8 mouse cellular contexts compared by ENCODE assay signal in genomic region chr13:3893126-3893734, GRCm38 (mm10). TPM values are rescaled to one million over a fixed set of nuclear protein-coding genes. Genes with fewer than 3 reads are reported as not detected.
A peak's percentile ranks its signal among the peaks of the same experiment; 100 is the strongest.
DNase-seq lines count a peak whose midpoint lies in the region; ATAC-seq and TF ChIP-seq lines count a peak whose summit lies in the region.

No protein-coding gene starts in this region.

- H3K4me1 ChIP-seq in lung, embryonic 15.5 days: peaks cover 24% of the 10 kb centered on the region
- H3K4me1 ChIP-seq in olfactory bulb, adult 2 months (ENCODE audit: control insufficient read depth, insufficient read depth, low read length): no peaks in the 10 kb centered on the region

- no peaks in the 10 kb centered on the region for H3K27me3 ChIP-seq in lung, embryonic 15.5 days

- no peak for TF ChIP-seq CTCF in olfactory bulb, adult 2 months (IDR thresholded peaks at IDR 0.05; ENCODE audit: insufficient read depth, low read depth, low read length)

- H3K9ac ChIP-seq in lung, embryonic 15.5 days: peak overlapping the region; percentile 74

- peak; percentile 95 to 97 for ATAC-seq in hematopoietic stem cell, adult 5-6 weeks (replicated peaks in 1 of 2; ENCODE audit: insufficient read depth in 1 of 2, low FRiP score in 2 of 2, low TSS enrichment in 1 of 2, low read depth in 1 of 2, poor library complexity in 2 of 2, severe bottlenecking in 2 of 2)
- ATAC-seq in lung, embryonic 15.5 days (ENCODE audit: borderline replicate concordance, extremely low read depth, low FRiP score, low TSS enrichment): peak; percentile 98

- TF ChIP-seq POLR2A in olfactory bulb, adult 2 months (IDR thresholded peaks at IDR 0.05; ENCODE audit: insufficient read depth, low read depth, low read length): peak; percentile 86

- H3K4me2 ChIP-seq in lung, embryonic 15.5 days: peak overlapping the region; percentile 60

- under 1% methylated on average over 35 of the region's 35 CpGs for WGBS in lung, embryonic 15.5 days
- under 1% methylated on average over 35 of the region's 35 CpGs for WGBS in olfactory bulb, adult 2 months

- H3K27ac ChIP-seq in lung, embryonic 15.5 days: peak overlapping the region; percentile 86
- H3K27ac ChIP-seq in olfactory bulb, adult 2 months (ENCODE audit: insufficient read depth, low read depth, low read length): no peak overlapping the region

- H3K36me3 ChIP-seq in lung, embryonic 15.5 days: peaks cover 6% of the 10 kb centered on the region; the same call in 1 of the 2 replicates

- DNase-seq in MEL-GATA-1-ER (ENCODE audit: extremely low read depth, low read depth): peak; percentile 78
- DNase-seq in cerebellum, adult 8-10 months: peak; percentile 78
- DNase-seq in forelimb bud, embryonic 11.5 days (ENCODE audit: low read depth, low spot score): peak; percentile 91
- DNase-seq in layer of hippocampus, adult 9-10 months (ENCODE audit: low spot score): peak; percentile 63
- peak; percentile 86 to 89 for DNase-seq in thymus, adult 18-20 months

- no peaks in the 10 kb centered on the region for H3K9me3 ChIP-seq in lung, embryonic 15.5 days

- H3K4me3 ChIP-seq in lung, embryonic 15.5 days: peak overlapping the region; percentile 71
- H3K4me3 ChIP-seq in olfactory bulb, adult 2 months (ENCODE audit: insufficient read depth, low read depth, low read length): peak overlapping the region; percentile 53

RNA-seq across cellular contexts. Expression of gene Net1, which starts 24.8 kb away (rescaled TPM):
- total RNA-seq in hematopoietic stem cell, adult 5-6 weeks (2017): 137 and 192 TPM in 2 replicates
- polyA plus RNA-seq in lung, embryonic 15.5 days (2015; fragmentation: Nextera tagmentation; extraction: Ambion mirVana): 89.7 and 90.6 TPM in 2 replicates
- polyA plus RNA-seq in olfactory bulb, adult 2 months (2012; ENCODE audit: insufficient read depth, insufficient read length, low replicate concordance, missing spikeins): not detected in 2 replicates

RNA-seq across cellular contexts. Expression of gene Tubal3, which starts 24.8 kb away (rescaled TPM):
- total RNA-seq in hematopoietic stem cell, adult 5-6 weeks (2017): not detected in 2 replicates
- polyA plus RNA-seq in lung, embryonic 15.5 days (2015; fragmentation: Nextera tagmentation; extraction: Ambion mirVana): not detected in 2 replicates
- polyA plus RNA-seq in olfactory bulb, adult 2 months (2012; ENCODE audit: insufficient read depth, insufficient read length, low replicate concordance, missing spikeins): not detected in 2 replicates

RNA-seq across cellular contexts. Expression of gene Calm5, which starts 39.3 kb away (rescaled TPM):
- not detected in 2 replicates for total RNA-seq in hematopoietic stem cell, adult 5-6 weeks (2017)
- polyA plus RNA-seq in lung, embryonic 15.5 days (2015; fragmentation: Nextera tagmentation; extraction: Ambion mirVana): not detected in 2 replicates
- not detected in 2 replicates for polyA plus RNA-seq in olfactory bulb, adult 2 months (2012; ENCODE audit: insufficient read depth, insufficient read length, low replicate concordance, missing spikeins)

RNA-seq across cellular contexts. Expression of gene Ucn3, which starts 51.9 kb away (rescaled TPM):
- total RNA-seq in hematopoietic stem cell, adult 5-6 weeks (2017): not detected in 2 replicates
- not detected in 2 replicates for polyA plus RNA-seq in lung, embryonic 15.5 days (2015; fragmentation: Nextera tagmentation; extraction: Ambion mirVana)
- not detected in 2 replicates for polyA plus RNA-seq in olfactory bulb, adult 2 months (2012; ENCODE audit: insufficient read depth, insufficient read length, low replicate concordance, missing spikeins)

RNA-seq across cellular contexts. Expression of gene Calm4, which starts 55.7 kb away (rescaled TPM):
- 2.3 TPM in 1 of 2 replicates, not detected in the other for total RNA-seq in hematopoietic stem cell, adult 5-6 weeks (2017)
- not detected in 2 replicates for polyA plus RNA-seq in lung, embryonic 15.5 days (2015; fragmentation: Nextera tagmentation; extraction: Ambion mirVana)
- not detected in 2 replicates for polyA plus RNA-seq in olfactory bulb, adult 2 months (2012; ENCODE audit: insufficient read depth, insufficient read length, low replicate concordance, missing spikeins)
